Mouse (Mus musculus) cerebellum, adult 2 months (tissue): ENCODE data around the gene Tango6.

Source experiments
- CTCF ChIP-seq: fragments of 200-500 bp; IDR thresholded peaks from 2 replicates; pipeline ENCODE4 v1.5.1; 2011; ENCODE audit warnings: low read depth, mild to moderate bottlenecking, control low read depth, low read length, moderate library complexity, borderline replicate concordance; ENCODE audit not compliant: insufficient read depth
- POLR2A ChIP-seq: fragments of 200-500 bp; IDR thresholded peaks from 2 replicates; pipeline ENCODE4 v1.6.1; 2011; ENCODE audit warnings: low read length, control low read depth, borderline replicate concordance; ENCODE audit not compliant: insufficient read depth

- TF ChIP-seq CTCF = no peak
- TF ChIP-seq POLR2A = no peak
Observed at GRCm38 (mm10) chr8:106732921-106733320, 50.1 kb downstream of the Tango6 start.
